ENCODE assay signal across 9 mouse cellular contexts in the genomic region with DNA sequence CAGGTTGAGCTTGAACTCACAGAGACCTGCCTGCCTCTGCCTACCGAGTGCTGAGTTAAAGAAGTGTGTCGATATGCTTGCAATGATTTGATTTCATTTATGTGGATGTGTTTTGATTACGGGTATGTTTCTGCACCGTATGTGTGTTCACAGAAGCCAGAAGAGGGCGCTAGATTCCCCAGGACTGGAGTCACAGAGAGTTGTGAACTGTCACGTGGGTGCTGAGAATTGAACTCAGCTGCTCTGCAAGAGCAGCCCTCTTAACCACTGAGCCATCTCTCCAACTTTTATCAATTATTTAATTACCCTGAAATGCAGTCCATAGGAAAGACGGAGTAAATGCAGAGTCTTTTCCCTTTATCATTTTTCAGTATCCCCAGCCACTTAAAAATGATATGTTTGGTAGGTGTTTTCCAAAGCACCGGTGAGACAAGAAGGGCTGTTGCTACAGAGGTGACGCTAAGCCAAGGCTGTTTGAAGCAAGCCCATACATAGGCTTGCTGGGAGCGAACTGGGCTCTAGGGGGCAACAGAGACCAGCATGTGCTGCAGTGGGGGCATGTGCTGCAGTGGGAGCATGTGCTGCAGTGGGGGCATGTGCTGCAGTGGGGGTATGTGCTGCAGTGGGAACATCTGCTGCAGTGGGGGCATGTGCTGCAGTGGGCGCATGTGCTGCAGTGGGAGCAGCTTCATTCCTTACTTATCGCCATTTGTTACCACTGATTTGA. TPM values are rescaled to one million over a fixed set of nuclear protein-coding genes. Genes with fewer than 3 reads are reported as not detected.
DNase-seq lines count a peak whose midpoint lies in the region; ATAC-seq and TF ChIP-seq lines count a peak whose summit lies in the region.
"Had no signal": no experiment of that assay in that cellular context is flagged by ENCODE, and none has a peak within 500 bp of the region (broad histone marks: within the 10 kb centered on the region; RNA-seq: fewer than 3 reads in every experiment).

No protein-coding gene starts in this region.

- no peak for TF ChIP-seq POLR2A in bone marrow, adult 2 months (IDR thresholded peaks at IDR 0.05; ENCODE audit: borderline replicate concordance, control insufficient read depth, low read depth, low read length)

- no peak overlapping the region for H3K27ac ChIP-seq in heart, embryonic 12.5 days (ENCODE audit: poor library complexity, severe bottlenecking)
- H3K27ac ChIP-seq in bone marrow, adult 2 months (ENCODE audit: control insufficient read depth, insufficient read depth, low read depth, low read length, poor library complexity): no peak overlapping the region
- no peak overlapping the region for H3K27ac ChIP-seq in forebrain, embryonic 10.5 days
- H3K27ac ChIP-seq in hindbrain, embryonic 12.5 days: no peak overlapping the region
- H3K27ac ChIP-seq in midbrain, embryonic 12.5 days (replicated peaks): no peak overlapping the region
- no peak overlapping the region for H3K27ac ChIP-seq in stomach, embryonic 16.5 days (ENCODE audit: low read length)

- H3K27me3 ChIP-seq in heart, embryonic 12.5 days (replicated peaks): no peaks in the 10 kb centered on the region
- peaks cover 4% of the 10 kb centered on the region; the same call in 1 of the 2 replicates for H3K27me3 ChIP-seq in forebrain, embryonic 10.5 days (ENCODE audit: poor library complexity, severe bottlenecking)
- no peaks in the 10 kb centered on the region for H3K27me3 ChIP-seq in hindbrain, embryonic 12.5 days
- no peaks in the 10 kb centered on the region for H3K27me3 ChIP-seq in midbrain, embryonic 12.5 days
- H3K27me3 ChIP-seq in stomach, embryonic 16.5 days (ENCODE audit: control insufficient read depth, insufficient read depth, low read length): no peaks in the 10 kb centered on the region

- intact Hi-C loops in left cerebral cortex, postnatal 14 days (cut with DNase I): no loop called here

- no peak for ATAC-seq in heart, embryonic 12.5 days (ENCODE audit: insufficient number of reproducible peaks, low FRiP score)
- peak; percentile 54; the same call in 1 of the 2 replicates for ATAC-seq in hindbrain, embryonic 12.5 days (ENCODE audit: low FRiP score)
- ATAC-seq in midbrain, embryonic 12.5 days (ENCODE audit: low FRiP score, low read depth): 0 out of 2 replicates have a peak, but pooled peaks have one; percentile 23
- peak; percentile 47; the same call in 1 of the 2 replicates for ATAC-seq in stomach, embryonic 16.5 days (ENCODE audit: insufficient read depth, low FRiP score)

- peak; percentile 76 for TF ChIP-seq CTCF in bone marrow, adult 2 months (IDR thresholded peaks at IDR 0.05; ENCODE audit: control insufficient read depth, insufficient read depth, low read length)

- no peaks in the 10 kb centered on the region for H3K9me3 ChIP-seq in heart, embryonic 12.5 days (replicated peaks)
- H3K9me3 ChIP-seq in forebrain, embryonic 10.5 days: no peaks in the 10 kb centered on the region
- no peaks in the 10 kb centered on the region for H3K9me3 ChIP-seq in hindbrain, embryonic 12.5 days (replicated peaks)
- H3K9me3 ChIP-seq in midbrain, embryonic 12.5 days: no peaks in the 10 kb centered on the region
- no peaks in the 10 kb centered on the region for H3K9me3 ChIP-seq in stomach, embryonic 16.5 days (replicated peaks; ENCODE audit: control insufficient read depth, low read length)

- 58% methylated on average over 12 of the region's 12 CpGs for WGBS in heart, embryonic 12.5 days
- WGBS in bone marrow, adult 2 months: 62% methylated on average over 12 of the region's 12 CpGs
- 59% methylated on average over 12 of the region's 12 CpGs for WGBS in forebrain, embryonic 10.5 days
- whole genome bisulfite sequencing in hindbrain, embryonic 12.5 days: 61% methylated on average over 12 of the region's 12 CpGs
- WGBS in midbrain, embryonic 12.5 days: 63% methylated on average over 12 of the region's 12 CpGs
- WGBS in stomach, embryonic 16.5 days: 61% methylated on average over 12 of the region's 12 CpGs

- no peaks in the 10 kb centered on the region for H3K36me3 ChIP-seq in heart, embryonic 12.5 days
- no peaks in the 10 kb centered on the region for H3K36me3 ChIP-seq in forebrain, embryonic 10.5 days (replicated peaks)
- no peaks in the 10 kb centered on the region for H3K36me3 ChIP-seq in hindbrain, embryonic 12.5 days
- H3K36me3 ChIP-seq in midbrain, embryonic 12.5 days: no peaks in the 10 kb centered on the region
- H3K36me3 ChIP-seq in stomach, embryonic 16.5 days (ENCODE audit: control insufficient read depth, insufficient read depth, low read length): no peaks in the 10 kb centered on the region

- H3K4me3 ChIP-seq in heart, embryonic 12.5 days: no peak overlapping the region
- no peak overlapping the region for H3K4me3 ChIP-seq in bone marrow, adult 2 months (replicated peaks; ENCODE audit: control insufficient read depth, low read depth, low read length)
- H3K4me3 ChIP-seq in forebrain, embryonic 10.5 days: no peak overlapping the region
- H3K4me3 ChIP-seq in hindbrain, embryonic 12.5 days: no peak overlapping the region
- H3K4me3 ChIP-seq in midbrain, embryonic 12.5 days: no peak overlapping the region
- no peak overlapping the region for H3K4me3 ChIP-seq in stomach, embryonic 16.5 days (replicated peaks; ENCODE audit: low read length)

- H3K4me1 ChIP-seq in heart, embryonic 12.5 days (replicated peaks): 0 out of 2 replicates have a peak, but pooled peaks cover 5% of the 10 kb centered on the region
- no peaks in the 10 kb centered on the region for H3K4me1 ChIP-seq in bone marrow, adult 2 months (ENCODE audit: control insufficient read depth, insufficient read depth, low read length)
- H3K4me1 ChIP-seq in forebrain, embryonic 10.5 days: peaks cover 4% of the 10 kb centered on the region; the same call in 1 of the 2 replicates
- H3K4me1 ChIP-seq in hindbrain, embryonic 12.5 days: no peaks in the 10 kb centered on the region; the same call in 1 of the 2 replicates
- H3K4me1 ChIP-seq in midbrain, embryonic 12.5 days: no peaks in the 10 kb centered on the region
- no peaks in the 10 kb centered on the region for H3K4me1 ChIP-seq in stomach, embryonic 16.5 days (ENCODE audit: control insufficient read depth, insufficient read depth, low read length)

- H3K9ac ChIP-seq in heart, embryonic 12.5 days: no peak overlapping the region
- H3K9ac ChIP-seq in hindbrain, embryonic 12.5 days: no peak overlapping the region
- H3K9ac ChIP-seq in midbrain, embryonic 12.5 days (replicated peaks): no peak overlapping the region
- H3K9ac ChIP-seq in stomach, embryonic 16.5 days (ENCODE audit: low read length): no peak overlapping the region

- DNase-seq in heart, adult 18-20 months: peak; percentile 55 to 67
- DNase-seq in forebrain, embryonic 10.5 days (ENCODE audit: extremely low spot score, low spot score): peak; percentile 26
- DNase-seq in left cerebral cortex, postnatal 14 days (ENCODE audit: low spot score in 2 of 2): peak; percentile 68 to 70

- H3K4me2 ChIP-seq in heart, embryonic 12.5 days: no peak overlapping the region
- no peak overlapping the region for H3K4me2 ChIP-seq in hindbrain, embryonic 12.5 days (replicated peaks)
- H3K4me2 ChIP-seq in midbrain, embryonic 12.5 days (replicated peaks): no peak overlapping the region
- no peak overlapping the region for H3K4me2 ChIP-seq in stomach, embryonic 16.5 days (ENCODE audit: low read depth, low read length)

RNA-seq across cellular contexts. Expression of gene Capn8, which starts 11.0 kb away (rescaled TPM):
- not detected for total RNA-seq in heart, adult 18-20 months (2021)
- polyA plus RNA-seq in heart, embryonic 12.5 days (2016; fragmentation: Nextera tagmentation; extraction: Ambion mirVana): not detected in 2 replicates
- not detected in 2 replicates for polyA plus RNA-seq in bone marrow, adult 2 months (2011; ENCODE audit: insufficient read depth, insufficient read length, low replicate concordance, missing spikeins)
- not detected in 2 replicates for polyA plus RNA-seq in forebrain, embryonic 10.5 days (2016; fragmentation: Nextera tagmentation; extraction: Ambion mirVana)
- not detected in 2 replicates for polyA plus RNA-seq in hindbrain, embryonic 12.5 days (2016; fragmentation: Nextera tagmentation; extraction: Ambion mirVana)
- under 1 TPM in 1 of 2 experiments, not detected in 1; 0.13 TPM for total RNA-seq in left cerebral cortex, postnatal 14 days (2021)
- 0.06 and 0.16 TPM in 2 replicates for polyA plus RNA-seq in midbrain, embryonic 12.5 days (2016; fragmentation: Nextera tagmentation; extraction: Ambion mirVana)
- polyA plus RNA-seq in stomach, embryonic 16.5 days (2015; fragmentation: Nextera tagmentation; extraction: Ambion mirVana): 3.3 and 4.9 TPM in 2 replicates
- total RNA-seq: layer of hippocampus, adult 18-20 months had no signal

RNA-seq across cellular contexts. Expression of gene Capn2, which starts 36.4 kb away (rescaled TPM):
- 10 to 100 TPM; 67.5 to 68.4 TPM for total RNA-seq in heart, adult 18-20 months (2021)
- polyA plus RNA-seq in heart, embryonic 12.5 days (2016; fragmentation: Nextera tagmentation; extraction: Ambion mirVana): 119 and 123 TPM in 2 replicates
- 12.2 and 30.1 TPM in 2 replicates for polyA plus RNA-seq in bone marrow, adult 2 months (2011; ENCODE audit: insufficient read depth, insufficient read length, low replicate concordance, missing spikeins)
- 71.5 and 71.8 TPM in 2 replicates for polyA plus RNA-seq in forebrain, embryonic 10.5 days (2016; fragmentation: Nextera tagmentation; extraction: Ambion mirVana)
- 136 and 138 TPM in 2 replicates for polyA plus RNA-seq in hindbrain, embryonic 12.5 days (2016; fragmentation: Nextera tagmentation; extraction: Ambion mirVana)
- 10 to 100 TPM; 55.6 to 59.4 TPM for total RNA-seq in left cerebral cortex, postnatal 14 days (2021)
- polyA plus RNA-seq in midbrain, embryonic 12.5 days (2016; fragmentation: Nextera tagmentation; extraction: Ambion mirVana): 104 and 111 TPM in 2 replicates
- 127 and 139 TPM in 2 replicates for polyA plus RNA-seq in stomach, embryonic 16.5 days (2015; fragmentation: Nextera tagmentation; extraction: Ambion mirVana)
